Mouse (Mus musculus): ENCODE results near the gene Nr4a1. TPM values are rescaled to one million over a fixed set of nuclear protein-coding genes. Genes with fewer than 3 reads are reported as not detected.

Nr4a1 gene
- polyA plus RNA-seq, 1 experiment from 2014 or later, result 5.0 TPM

- Histone ChIP-seq H3K4me3 (ENCODE audit: low read length) (no peak overlapping the region), H3K4me2 (replicated peaks; ENCODE audit: low read depth, low read length) (no peak overlapping the region), H3K36me3 (ENCODE audit: control insufficient read depth, insufficient read depth, low read length) (peaks cover 35% of the 10 kb centered on the region), H3K9me3 (ENCODE audit: control insufficient read depth, low read length) (no peaks in the 10 kb centered on the region), H3K27ac (ENCODE audit: low read depth, low read length) (no peak overlapping the region), H3K27me3 (ENCODE audit: control insufficient read depth, insufficient read depth, low read length) (0 out of 2 replicates have a peak, but pooled peaks cover 3% of the 10 kb centered on the region), H3K4me1 (ENCODE audit: control insufficient read depth, insufficient read depth, low read length) (peaks cover 8% of the 10 kb centered on the region), H3K9ac (ENCODE audit: low read depth, low read length) (no peak overlapping the region)
- no peak for ATAC-seq (ENCODE audit: low FRiP score, low TSS enrichment)
- 84% methylated on average over 29 of the region's 29 CpGs for WGBS
Observed at GRCm38 (mm10) chr15:101270101-101270820, 16.2 kb downstream of the Nr4a1 start.

GRCm38 (mm10) chr15:101271107-101271506, 17.0 kb downstream of the Nr4a1 start:
- no peak overlapping the region for H3K4me3 ChIP-seq (ENCODE audit: low read length)
- H3K4me2 ChIP-seq (replicated peaks; ENCODE audit: low read depth, low read length), result no peak overlapping the region
- H3K9ac ChIP-seq (ENCODE audit: low read depth, low read length), result no peak overlapping the region
- WGBS, result 88% methylated on average over 3 of the region's 3 CpGs
- ATAC-seq (ENCODE audit: low FRiP score, low TSS enrichment), result no peak
- H3K36me3 ChIP-seq (ENCODE audit: control insufficient read depth, insufficient read depth, low read length), result peaks cover 35% of the 10 kb centered on the region
- H3K4me1 ChIP-seq (ENCODE audit: control insufficient read depth, insufficient read depth, low read length), result peaks cover under 1% of the 10 kb centered on the region; the same call in 1 of the 2 replicates
- no peak overlapping the region for H3K27ac ChIP-seq (ENCODE audit: low read depth, low read length)
- no peaks in the 10 kb centered on the region for H3K9me3 ChIP-seq (ENCODE audit: control insufficient read depth, low read length)
- H3K27me3 ChIP-seq (ENCODE audit: control insufficient read depth, insufficient read depth, low read length), result 0 out of 2 replicates have a peak, but pooled peaks cover 3% of the 10 kb centered on the region

- no peak overlapping the region for H3K27ac ChIP-seq (ENCODE audit: low read depth, low read length)
- no peak overlapping the region for H3K4me2 ChIP-seq (replicated peaks; ENCODE audit: low read depth, low read length)
- H3K9me3 ChIP-seq (ENCODE audit: control insufficient read depth, low read length), result no peaks in the 10 kb centered on the region
- H3K27me3 ChIP-seq (ENCODE audit: control insufficient read depth, insufficient read depth, low read length), result 0 out of 2 replicates have a peak, but pooled peaks cover 3% of the 10 kb centered on the region
- 87% methylated on average over 15 of the region's 15 CpGs for WGBS
- H3K4me3 ChIP-seq (ENCODE audit: low read length), result no peak overlapping the region
- no peak for ATAC-seq (ENCODE audit: low FRiP score, low TSS enrichment)
- no peak overlapping the region for H3K9ac ChIP-seq (ENCODE audit: low read depth, low read length)
- no peaks in the 10 kb centered on the region for H3K4me1 ChIP-seq (ENCODE audit: control insufficient read depth, insufficient read depth, low read length)
- peaks cover 35% of the 10 kb centered on the region for H3K36me3 ChIP-seq (ENCODE audit: control insufficient read depth, insufficient read depth, low read length)
Observed at GRCm38 (mm10) chr15:101271513-101271912, 17.4 kb downstream of the Nr4a1 start.

- ATAC-seq (ENCODE audit: low FRiP score, low TSS enrichment), result no peak
- peaks cover 35% of the 10 kb centered on the region for H3K36me3 ChIP-seq (ENCODE audit: control insufficient read depth, insufficient read depth, low read length)
- no peaks in the 10 kb centered on the region for H3K9me3 ChIP-seq (ENCODE audit: control insufficient read depth, low read length)
- H3K9ac ChIP-seq (ENCODE audit: low read depth, low read length), result no peak overlapping the region
- WGBS, result 59% methylated on average over 6 of the region's 6 CpGs
- H3K27ac ChIP-seq (ENCODE audit: low read depth, low read length), result no peak overlapping the region
- no peak overlapping the region for H3K4me2 ChIP-seq (replicated peaks; ENCODE audit: low read depth, low read length)
- H3K4me3 ChIP-seq (ENCODE audit: low read length), result no peak overlapping the region
- H3K27me3 ChIP-seq (ENCODE audit: control insufficient read depth, insufficient read depth, low read length), result no peaks in the 10 kb centered on the region
- H3K4me1 ChIP-seq (ENCODE audit: control insufficient read depth, insufficient read depth, low read length), result peaks cover 14% of the 10 kb centered on the region; the same call in 1 of the 2 replicates
Observed at GRCm38 (mm10) chr15:101274380-101274779, 20.3 kb downstream of the Nr4a1 start.

GRCm38 (mm10) chr15:101277351-101277899, 23.4 kb downstream of the Nr4a1 start:
- Histone ChIP-seq H3K4me1 (ENCODE audit: control insufficient read depth, insufficient read depth, low read length) (peaks cover 14% of the 10 kb centered on the region; the same call in 1 of the 2 replicates), H3K27ac (ENCODE audit: low read depth, low read length) (no peak overlapping the region), H3K4me3 (ENCODE audit: low read length) (no peak overlapping the region), H3K27me3 (ENCODE audit: control insufficient read depth, insufficient read depth, low read length) (no peaks in the 10 kb centered on the region), H3K36me3 (ENCODE audit: control insufficient read depth, insufficient read depth, low read length) (peaks cover 18% of the 10 kb centered on the region), H3K9ac (ENCODE audit: low read depth, low read length) (no peak overlapping the region), H3K4me2 (replicated peaks; ENCODE audit: low read depth, low read length) (no peak overlapping the region), H3K9me3 (ENCODE audit: control insufficient read depth, low read length) (no peaks in the 10 kb centered on the region)
- 67% methylated on average over 11 of the region's 11 CpGs for WGBS
- no peak for ATAC-seq (ENCODE audit: low FRiP score, low TSS enrichment)

GRCm38 (mm10) chr15:101278589-101278988, 24.5 kb downstream of the Nr4a1 start:
- no peak overlapping the region for H3K4me3 ChIP-seq (ENCODE audit: low read length)
- H3K27ac ChIP-seq (ENCODE audit: low read depth, low read length), result no peak overlapping the region
- H3K27me3 ChIP-seq (ENCODE audit: control insufficient read depth, insufficient read depth, low read length), result no peaks in the 10 kb centered on the region
- WGBS, result 31% methylated on average over 5 of the region's 5 CpGs
- no peak overlapping the region for H3K4me2 ChIP-seq (replicated peaks; ENCODE audit: low read depth, low read length)
- no peak for ATAC-seq (ENCODE audit: low FRiP score, low TSS enrichment)
- H3K4me1 ChIP-seq (ENCODE audit: control insufficient read depth, insufficient read depth, low read length), result peaks cover 14% of the 10 kb centered on the region; the same call in 1 of the 2 replicates
- H3K9ac ChIP-seq (ENCODE audit: low read depth, low read length), result no peak overlapping the region
- peaks cover 7% of the 10 kb centered on the region for H3K36me3 ChIP-seq (ENCODE audit: control insufficient read depth, insufficient read depth, low read length)
- H3K9me3 ChIP-seq (ENCODE audit: control insufficient read depth, low read length), result no peaks in the 10 kb centered on the region

GRCm38 (mm10) chr15:101279430-101279999, 25.4 kb downstream of the Nr4a1 start:
- no peak for ATAC-seq (ENCODE audit: low FRiP score, low TSS enrichment)
- peaks cover 14% of the 10 kb centered on the region; the same call in 1 of the 2 replicates for H3K4me1 ChIP-seq (ENCODE audit: control insufficient read depth, insufficient read depth, low read length)
- no peaks in the 10 kb centered on the region for H3K27me3 ChIP-seq (ENCODE audit: control insufficient read depth, insufficient read depth, low read length)
- H3K27ac ChIP-seq (ENCODE audit: low read depth, low read length), result no peak overlapping the region
- H3K4me2 ChIP-seq (replicated peaks; ENCODE audit: low read depth, low read length), result no peak overlapping the region
- no peak overlapping the region for H3K9ac ChIP-seq (ENCODE audit: low read depth, low read length)
- H3K36me3 ChIP-seq (ENCODE audit: control insufficient read depth, insufficient read depth, low read length), result no peaks in the 10 kb centered on the region
- no peak overlapping the region for H3K4me3 ChIP-seq (ENCODE audit: low read length)
- 35% methylated on average over 12 of the region's 12 CpGs for WGBS
- no peaks in the 10 kb centered on the region for H3K9me3 ChIP-seq (ENCODE audit: control insufficient read depth, low read length)

GRCm38 (mm10) chr15:101282471-101282870, 28.4 kb downstream of the Nr4a1 start:
- H3K9me3 ChIP-seq (ENCODE audit: control insufficient read depth, low read length), result no peaks in the 10 kb centered on the region
- H3K27me3 ChIP-seq (ENCODE audit: control insufficient read depth, insufficient read depth, low read length), result no peaks in the 10 kb centered on the region
- H3K4me3 ChIP-seq (ENCODE audit: low read length), result no peak overlapping the region
- H3K4me1 ChIP-seq (ENCODE audit: control insufficient read depth, insufficient read depth, low read length), result peaks cover 22% of the 10 kb centered on the region
- WGBS, result 81% methylated on average over 5 of the region's 5 CpGs
- peaks cover 13% of the 10 kb centered on the region for H3K36me3 ChIP-seq (ENCODE audit: control insufficient read depth, insufficient read depth, low read length)
- ATAC-seq (ENCODE audit: low FRiP score, low TSS enrichment), result no peak
- no peak overlapping the region for H3K27ac ChIP-seq (ENCODE audit: low read depth, low read length)
- no peak overlapping the region for H3K4me2 ChIP-seq (replicated peaks; ENCODE audit: low read depth, low read length)
- no peak overlapping the region for H3K9ac ChIP-seq (ENCODE audit: low read depth, low read length)

Data from kidney, embryonic 14.5 days (tissue).